Mouse (Mus musculus): ENCODE results near the gene Dusp2. TPM values are rescaled to one million over a fixed set of nuclear protein-coding genes. Genes with fewer than 3 reads are reported as not detected.

The Dusp2 gene
- total RNA-seq, 2 experiments from 2014 or later, result 0.34 to 5.6 TPM

GRCm38 (mm10) chr2:127362459-127363281 lies 26.7 kb downstream of the Dusp2 start, which contains the start of gene Adra2b:
Gene Adra2b, plus strand, starts transcription at chr2:127363208.
- peak; percentile 55 for ATAC-seq (replicated peaks; ENCODE audit: low FRiP score, poor library complexity, severe bottlenecking)

GRCm38 (mm10) chr2:127363282-127363652 lies 27.3 kb downstream of the Dusp2 start:
- no peak for ATAC-seq (replicated peaks; ENCODE audit: low FRiP score, poor library complexity, severe bottlenecking)

GRCm38 (mm10) chr2:127363696-127364095 lies 27.7 kb downstream of the Dusp2 start:
- no peak for ATAC-seq (replicated peaks; ENCODE audit: low FRiP score, poor library complexity, severe bottlenecking)

- ATAC-seq (replicated peaks; ENCODE audit: low FRiP score, poor library complexity, severe bottlenecking), result no peak
These were observed 28.5 kb downstream of the Dusp2 start for GRCm38 (mm10) chr2:127364452-127364851.

GRCm38 (mm10) chr2:127367126-127367820 lies 31.3 kb downstream of the Dusp2 start:
- no peak for ATAC-seq (replicated peaks; ENCODE audit: low FRiP score, poor library complexity, severe bottlenecking)

GRCm38 (mm10) chr2:127369703-127370376 lies 33.9 kb downstream of the Dusp2 start:
- ATAC-seq (replicated peaks; ENCODE audit: low FRiP score, poor library complexity, severe bottlenecking), result no peak

- ATAC-seq (replicated peaks; ENCODE audit: low FRiP score, poor library complexity, severe bottlenecking), result no peak
These were observed 34.9 kb downstream of the Dusp2 start for GRCm38 (mm10) chr2:127370561-127371483.

GRCm38 (mm10) chr2:127371484-127371861 lies 35.5 kb downstream of the Dusp2 start:
- no peak for ATAC-seq (replicated peaks; ENCODE audit: low FRiP score, poor library complexity, severe bottlenecking)

GRCm38 (mm10) chr2:127372082-127372481 lies 36.1 kb downstream of the Dusp2 start:
- no peak for ATAC-seq (replicated peaks; ENCODE audit: low FRiP score, poor library complexity, severe bottlenecking)

GRCm38 (mm10) chr2:127374131-127374530 lies 38.2 kb downstream of the Dusp2 start:
- ATAC-seq (replicated peaks; ENCODE audit: low FRiP score, poor library complexity, severe bottlenecking), result no peak

GRCm38 (mm10) chr2:127375087-127375486 lies 39.1 kb downstream of the Dusp2 start:
- ATAC-seq (replicated peaks; ENCODE audit: low FRiP score, poor library complexity, severe bottlenecking), result no peak

GRCm38 (mm10) chr2:127375759-127376341 lies 39.9 kb downstream of the Dusp2 start:
- no peak for ATAC-seq (replicated peaks; ENCODE audit: low FRiP score, poor library complexity, severe bottlenecking)

- ATAC-seq (replicated peaks; ENCODE audit: low FRiP score, poor library complexity, severe bottlenecking), result no peak
These were observed 40.6 kb downstream of the Dusp2 start for GRCm38 (mm10) chr2:127376423-127377051.

GRCm38 (mm10) chr2:127377942-127378610 lies 42.1 kb downstream of the Dusp2 start:
- ATAC-seq (replicated peaks; ENCODE audit: low FRiP score, poor library complexity, severe bottlenecking), result no peak

- no peak for ATAC-seq (replicated peaks; ENCODE audit: low FRiP score, poor library complexity, severe bottlenecking)
These were observed 42.6 kb downstream of the Dusp2 start for GRCm38 (mm10) chr2:127378611-127378990.

GRCm38 (mm10) chr2:127379250-127379649 lies 43.3 kb downstream of the Dusp2 start:
- ATAC-seq (replicated peaks; ENCODE audit: low FRiP score, poor library complexity, severe bottlenecking), result no peak

- no peak for ATAC-seq (replicated peaks; ENCODE audit: low FRiP score, poor library complexity, severe bottlenecking)
These were observed 47.9 kb downstream of the Dusp2 start for GRCm38 (mm10) chr2:127383881-127384280.

GRCm38 (mm10) chr2:127387521-127387920 lies 51.6 kb downstream of the Dusp2 start:
- no peak for ATAC-seq (replicated peaks; ENCODE audit: low FRiP score, poor library complexity, severe bottlenecking)

Data from erythroblast, adult 5-6 weeks (primary cell).